Mouse (Mus musculus): ENCODE data around the gene Mcmbp. TPM values are rescaled to one million over a fixed set of nuclear protein-coding genes. Genes with fewer than 3 reads are reported as not detected.

The Mcmbp gene
- total RNA-seq, 2 experiments from 2014 or later = 24.4 to 27.5 TPM

Other genes with a start within 250 kb of the Mcmbp start
- 100 to 1,000 TPM; 220 to 262 TPM for gene Bag3, start 216.9 kb downstream of the Mcmbp start, total RNA-seq (2021)
- gene Inpp5f, start 129.2 kb downstream of the Mcmbp start, total RNA-seq (2021) = 1 to 10 TPM; 5.1 to 5.8 TPM
- gene Sec23ip, start 4.4 kb upstream of the Mcmbp start, total RNA-seq (2021) = 10 to 100 TPM; 27.2 to 28.7 TPM

Measured in heart, postnatal 25 days (tissue).